Mouse (Mus musculus) layer of hippocampus, adult 9-11 months (tissue): ENCODE measurements at regions not wholly inside any gene's neighbourhood (a gene's known extent, or its start where the extent isn't known, plus 50 kb on each side); places are given as distances from the start of the nearest gene placed in this dataset.

Experiments
- DNase-seq: peaks from one replicate; pipeline ENCODE4 v3.0.0; 2022

- no peak for DNase-seq
Measured at GRCm38 (mm10) chr10:98311403-98311802, 584.8 kb upstream of the C030005K15Rik start.

GRCm38 (mm10) chr10:98318416-98318815 lies 591.9 kb upstream of the C030005K15Rik start:
- DNase-seq: no peak

GRCm38 (mm10) chr10:98323846-98324245 lies 590.4 kb upstream of the Atp2b1 start:
- DNase-seq: no peak

GRCm38 (mm10) chr10:98324591-98324990 lies 589.6 kb upstream of the Atp2b1 start:
- DNase-seq: no peak

- DNase-seq: no peak
Measured at GRCm38 (mm10) chr10:98325720-98326119, 588.5 kb upstream of the Atp2b1 start.

GRCm38 (mm10) chr10:98332682-98333081 lies 581.5 kb upstream of the Atp2b1 start:
- no peak for DNase-seq

GRCm38 (mm10) chr10:98333411-98334067 lies 580.7 kb upstream of the Atp2b1 start:
- peak; percentile 13 for DNase-seq

GRCm38 (mm10) chr10:98343827-98344226 lies 570.4 kb upstream of the Atp2b1 start:
- DNase-seq: no peak

GRCm38 (mm10) chr10:98349466-98349865 lies 564.7 kb upstream of the Atp2b1 start:
- peak; percentile 59 for DNase-seq

GRCm38 (mm10) chr10:98350318-98350926 lies 563.8 kb upstream of the Atp2b1 start:
- no peak for DNase-seq

- DNase-seq: no peak
Measured at GRCm38 (mm10) chr10:98352061-98352460, 562.1 kb upstream of the Atp2b1 start.

- DNase-seq: peak; percentile 19
Measured at GRCm38 (mm10) chr10:98354486-98354885, 559.7 kb upstream of the Atp2b1 start.

GRCm38 (mm10) chr10:98364604-98365003 lies 549.6 kb upstream of the Atp2b1 start:
- DNase-seq: no peak

- no peak for DNase-seq
Measured at GRCm38 (mm10) chr10:98372561-98372960, 541.6 kb upstream of the Atp2b1 start.

- DNase-seq: no peak
Measured at GRCm38 (mm10) chr10:98373314-98373713, 540.9 kb upstream of the Atp2b1 start.

- no peak for DNase-seq
Measured at GRCm38 (mm10) chr10:98374684-98375083, 539.5 kb upstream of the Atp2b1 start.

- no peak for DNase-seq
Measured at GRCm38 (mm10) chr10:98388543-98388942, 525.7 kb upstream of the Atp2b1 start.

GRCm38 (mm10) chr10:98399864-98400263 lies 514.3 kb upstream of the Atp2b1 start:
- no peak for DNase-seq

GRCm38 (mm10) chr10:98417807-98418743 lies 496.1 kb upstream of the Atp2b1 start:
- no peak for DNase-seq

- no peak for DNase-seq
Measured at GRCm38 (mm10) chr10:98424450-98424849, 489.8 kb upstream of the Atp2b1 start.

GRCm38 (mm10) chr10:98434974-98435373 lies 479.2 kb upstream of the Atp2b1 start:
- DNase-seq: no peak

- no peak for DNase-seq
Measured at GRCm38 (mm10) chr10:98461538-98461937, 452.7 kb upstream of the Atp2b1 start.

GRCm38 (mm10) chr10:98474581-98474980 lies 439.6 kb upstream of the Atp2b1 start:
- DNase-seq: no peak
